Mouse (Mus musculus): ENCODE measurements around the gene Sgpl1.

Gene Sgpl1

DNA sequence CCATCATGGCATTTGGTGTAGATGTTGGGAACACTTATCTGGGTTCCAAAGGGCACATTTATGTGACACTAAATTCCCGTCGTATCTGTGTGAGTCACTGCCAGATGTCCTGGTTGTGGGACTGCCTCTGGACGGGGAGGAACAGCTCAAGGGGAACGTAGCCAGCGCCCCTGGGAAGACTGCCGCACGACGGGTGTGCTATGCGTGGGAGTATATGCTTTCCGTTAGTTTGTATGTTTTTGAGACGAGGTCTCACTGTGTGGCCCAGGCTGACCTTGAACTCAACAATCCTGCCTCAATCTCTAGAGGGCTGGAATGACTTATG is 66.6 kb downstream of the Sgpl1 start:
- no peak for DNase-seq

DNA sequence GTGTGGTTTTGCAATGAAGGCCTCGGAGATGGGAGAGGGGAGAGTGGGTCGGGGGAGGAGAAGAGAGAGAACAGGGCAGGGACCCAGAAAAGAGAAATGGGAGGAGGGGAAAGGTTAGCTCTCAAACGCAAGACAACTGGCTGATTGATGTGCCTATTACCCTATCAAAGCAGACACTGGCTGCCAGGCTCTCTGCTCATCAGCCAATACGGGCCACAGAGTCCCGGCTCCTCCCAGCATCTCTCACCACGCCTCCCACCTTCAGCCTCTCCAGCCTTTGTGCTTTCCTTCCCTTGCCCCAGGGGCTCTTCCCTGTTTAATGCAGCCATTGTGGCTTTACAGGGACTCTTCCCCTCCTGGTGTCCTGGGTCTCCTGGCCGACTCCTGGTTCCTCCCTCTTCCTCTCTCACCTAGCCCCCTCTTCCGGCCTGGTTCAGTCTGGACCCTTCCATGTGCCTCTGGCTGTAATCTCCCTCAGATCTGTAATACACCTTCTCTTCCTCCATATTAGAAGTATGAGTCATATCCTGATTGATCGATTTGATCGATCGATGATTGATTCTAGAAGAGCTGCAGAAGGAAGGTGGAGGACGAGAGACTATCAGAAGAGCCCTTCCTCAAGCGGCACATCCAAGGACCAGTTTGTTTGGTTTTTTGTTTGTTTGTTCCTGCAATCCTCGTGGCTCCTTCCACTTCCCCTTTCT is 67.1 kb downstream of the Sgpl1 start:
- DNase-seq = peak; percentile 75

DNA sequence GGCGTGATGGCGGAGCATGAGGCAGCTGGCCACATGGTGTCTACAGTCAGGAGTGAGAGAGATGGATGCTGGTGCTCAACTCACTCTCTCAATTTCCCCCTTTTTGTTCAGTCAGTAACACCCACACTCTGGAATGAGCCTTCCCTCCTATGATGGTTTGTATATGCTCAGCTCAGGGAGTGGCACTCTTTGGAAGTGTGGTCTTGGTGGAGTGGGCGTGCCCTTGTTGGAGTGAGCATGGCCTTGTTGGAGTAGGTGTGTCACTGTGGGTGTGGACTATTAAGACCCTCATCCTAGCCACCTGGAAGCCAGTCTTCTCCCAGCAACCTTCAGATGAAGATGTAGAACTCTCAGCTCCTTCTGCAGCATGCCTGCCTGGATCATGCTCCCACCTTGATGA is 71.9 kb downstream of the Sgpl1 start:
- DNase-seq = no peak

DNA sequence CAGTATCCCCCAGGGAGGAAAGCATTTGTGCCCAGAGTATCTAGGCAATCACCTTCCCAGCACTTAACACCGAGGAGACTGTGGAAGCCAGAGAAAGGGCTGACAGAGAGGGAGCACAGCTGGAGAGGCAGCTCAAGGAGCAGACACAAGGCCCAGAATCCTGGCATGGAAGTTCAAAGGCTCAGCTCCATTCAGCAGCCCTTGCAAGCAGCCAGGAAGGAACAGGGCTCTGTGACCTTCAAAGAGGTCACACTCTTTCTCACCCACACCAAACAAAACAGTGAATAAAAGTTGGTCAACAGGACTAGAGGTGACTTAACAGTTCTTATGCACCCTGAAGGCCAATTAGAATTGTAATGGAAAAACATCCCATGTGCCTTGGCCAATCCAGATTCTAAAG is 72.9 kb downstream of the Sgpl1 start:
- DNase-seq = no peak

DNA sequence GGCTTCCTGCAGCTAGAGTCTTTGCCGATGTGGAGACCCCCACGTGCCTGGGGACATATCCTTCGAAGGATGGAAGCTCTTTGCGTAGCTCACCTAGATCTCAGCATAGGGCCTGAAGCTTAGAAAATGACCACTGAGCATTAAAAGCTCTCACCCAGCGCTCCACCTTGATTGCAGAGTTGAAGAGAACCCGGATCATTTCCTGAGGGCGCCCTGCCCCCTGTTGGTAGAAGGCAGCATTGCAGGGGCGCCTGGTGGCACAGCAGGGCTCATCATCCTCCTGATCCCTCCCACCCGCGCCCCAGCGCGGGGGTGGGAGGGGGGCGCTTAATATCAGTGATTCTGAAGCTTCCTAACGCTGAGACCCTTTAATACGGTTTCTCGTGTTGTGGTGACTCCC is 75.2 kb downstream of the Sgpl1 start:
- DNase-seq = peak; percentile 82 to 86

DNA sequence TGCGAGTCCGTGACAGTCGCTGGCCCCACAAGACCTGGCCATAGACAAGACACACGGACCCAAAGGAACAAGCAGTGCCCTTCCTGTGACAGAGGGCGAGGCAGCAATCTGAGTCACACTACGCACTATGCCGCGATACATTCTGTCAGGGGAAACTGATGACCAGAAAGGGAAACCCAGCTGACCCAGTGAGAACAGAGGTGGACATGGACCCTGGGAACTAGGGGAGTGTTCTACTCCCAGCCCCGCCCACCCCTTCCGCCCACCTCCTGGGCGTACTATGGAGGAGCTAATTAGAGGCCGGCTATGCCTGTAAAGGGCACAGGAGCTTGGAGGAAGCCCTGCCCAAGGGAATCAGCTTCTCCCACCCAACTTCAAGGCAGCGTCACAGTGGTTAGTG is 78.3 kb downstream of the Sgpl1 start:
- DNase-seq = no peak

DNA sequence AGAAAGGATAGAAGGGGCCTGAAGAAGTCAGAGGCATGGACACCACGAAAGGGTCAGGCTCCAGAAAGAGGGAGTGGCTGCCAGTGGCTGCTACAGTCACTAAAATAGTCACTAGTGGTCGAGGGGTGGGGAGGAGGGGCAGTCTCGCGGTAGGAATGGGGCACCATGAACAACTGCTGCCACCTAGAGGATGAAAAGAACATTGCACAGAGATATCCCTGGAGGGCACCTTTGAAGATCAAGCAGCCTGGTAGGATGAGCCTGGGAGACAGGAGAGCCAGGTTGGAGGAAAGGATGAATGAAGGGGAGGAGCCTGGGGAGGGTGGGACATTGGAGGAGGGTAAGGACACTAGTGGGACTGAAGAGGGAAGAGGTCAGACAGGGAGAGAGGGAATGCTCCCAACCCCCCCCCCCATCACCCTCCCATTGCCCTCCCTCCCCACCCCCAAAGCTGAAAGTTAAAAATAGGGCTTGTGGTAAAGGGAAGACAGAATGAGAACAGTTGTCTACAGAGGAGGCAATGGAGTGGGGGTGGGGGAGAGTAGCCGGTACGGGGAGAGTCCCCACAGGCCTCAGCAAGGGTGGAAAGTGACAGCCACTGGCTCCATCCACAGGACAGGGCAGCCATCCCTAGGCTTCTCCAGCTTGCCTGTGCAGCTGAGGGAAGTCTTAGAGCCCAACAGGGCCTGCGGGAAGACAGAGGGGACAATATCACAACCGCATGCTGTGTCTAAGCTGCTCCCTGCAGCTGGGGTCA is 78.9 kb downstream of the Sgpl1 start:
- DNase-seq = peak; percentile 83 to 86

DNA sequence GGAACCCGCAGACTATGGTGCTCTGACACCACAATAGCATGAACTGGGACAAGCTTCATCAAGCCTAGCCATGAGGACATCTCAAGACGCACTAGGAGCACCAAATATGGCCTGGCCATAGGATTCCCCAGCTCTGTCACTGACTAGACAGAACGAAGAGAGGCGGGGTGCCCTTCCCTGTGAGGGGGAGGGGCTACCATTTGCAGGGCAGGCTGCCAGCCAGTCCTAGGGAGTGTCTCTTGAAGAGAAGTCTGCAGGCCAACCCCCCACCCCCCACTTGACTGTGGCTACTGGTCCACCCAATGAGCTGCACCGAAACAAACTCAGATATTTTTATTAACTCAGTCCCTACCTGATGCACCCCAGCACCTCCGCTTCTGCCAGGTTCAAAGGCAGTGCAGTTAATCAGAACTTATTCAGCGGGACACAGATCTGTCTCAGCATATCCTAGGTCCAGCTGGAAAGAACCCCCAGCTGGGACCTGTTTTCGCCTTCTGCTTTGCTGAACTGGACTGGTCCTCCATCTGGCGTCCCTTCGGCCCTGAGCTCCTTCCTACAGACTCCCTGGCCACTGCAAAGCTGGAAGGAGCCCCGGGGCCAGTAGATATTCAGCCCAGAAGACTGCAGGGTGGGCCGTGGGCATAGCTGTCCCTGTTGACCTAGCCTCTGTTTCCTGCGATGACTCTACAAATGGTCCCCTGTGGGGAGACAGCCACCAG is 82.1 kb downstream of the Sgpl1 start:
- DNase-seq = peak; percentile 56 to 71

DNA sequence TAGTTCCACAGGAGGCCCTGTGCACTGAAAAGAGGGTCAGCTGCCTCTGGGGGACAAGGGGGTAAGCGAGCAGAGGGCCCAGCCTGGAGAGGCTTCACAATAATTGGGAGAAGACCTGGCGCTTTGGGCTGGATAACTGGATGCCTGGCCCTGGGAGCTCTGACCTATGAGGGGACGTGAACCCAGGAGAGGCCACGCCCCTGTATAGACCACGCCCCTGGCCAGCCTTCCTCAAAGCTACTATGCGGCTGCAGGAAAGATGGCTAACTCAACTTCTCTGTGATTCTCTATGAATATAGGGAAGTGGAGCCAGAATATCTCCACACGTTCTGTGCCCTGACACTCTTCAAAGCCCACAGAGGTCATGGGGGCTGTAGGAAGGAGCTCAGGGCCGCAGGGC is 82.9 kb downstream of the Sgpl1 start:
- peak in 1 of 2 experiments; percentile 40 for DNase-seq

DNA sequence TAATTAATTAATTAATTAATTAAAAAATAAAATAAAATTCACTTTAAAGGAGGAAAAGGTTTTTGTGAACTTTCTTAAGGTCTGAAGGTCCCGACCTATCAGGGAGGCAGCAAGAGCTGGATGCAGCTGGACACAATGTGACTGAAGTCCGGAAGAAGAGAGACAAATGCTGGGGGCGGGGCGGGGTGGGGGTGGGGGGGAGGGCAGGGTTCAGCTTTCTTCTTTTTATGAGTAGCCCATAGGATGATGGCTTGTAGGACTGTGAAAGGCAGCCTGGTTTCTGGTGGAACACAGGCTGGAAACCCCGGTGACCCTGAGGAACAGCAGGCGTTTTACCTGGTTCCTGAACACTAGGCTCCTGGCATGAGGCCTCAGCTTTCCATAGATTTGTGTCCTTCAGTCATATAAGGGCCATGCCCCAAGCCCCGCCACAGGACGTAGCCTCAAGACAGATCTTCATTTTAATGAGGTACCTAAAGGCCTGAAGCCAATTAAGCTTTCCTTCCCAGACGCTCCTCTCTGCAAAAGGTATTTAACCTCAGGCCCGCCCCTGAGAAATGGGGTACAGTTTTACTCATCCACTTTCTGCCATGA is 84.1 kb downstream of the Sgpl1 start:
- DNase-seq = no peak

DNA sequence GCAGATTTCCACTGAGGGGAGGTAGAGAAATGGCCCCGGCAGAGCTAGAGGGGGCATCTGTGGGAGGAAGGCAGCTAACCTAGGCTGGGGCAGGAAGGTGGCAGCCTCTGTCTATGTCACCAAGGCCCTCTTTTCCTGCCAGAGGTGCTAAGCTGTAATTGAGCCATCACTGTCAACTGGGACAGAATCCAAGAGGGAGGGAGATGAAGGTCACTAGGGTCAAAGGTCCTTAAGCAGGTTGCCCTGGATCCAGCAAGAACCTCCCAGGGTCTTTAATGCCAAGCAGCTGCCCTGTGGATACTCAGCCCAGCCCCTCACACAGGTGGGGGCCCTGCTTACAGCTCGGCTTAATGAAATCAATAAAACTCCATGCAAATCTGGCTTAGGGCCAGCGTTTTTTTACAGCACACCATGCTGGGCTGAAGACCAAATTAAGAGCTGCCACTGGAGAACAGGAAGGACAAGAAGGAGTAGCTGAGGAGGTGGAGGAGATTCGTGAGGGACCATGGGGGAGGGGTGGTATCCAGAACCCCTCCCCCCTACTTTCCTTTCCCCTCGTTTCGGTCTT is 87.9 kb downstream of the Sgpl1 start:
- DNase-seq = no peak

DNA sequence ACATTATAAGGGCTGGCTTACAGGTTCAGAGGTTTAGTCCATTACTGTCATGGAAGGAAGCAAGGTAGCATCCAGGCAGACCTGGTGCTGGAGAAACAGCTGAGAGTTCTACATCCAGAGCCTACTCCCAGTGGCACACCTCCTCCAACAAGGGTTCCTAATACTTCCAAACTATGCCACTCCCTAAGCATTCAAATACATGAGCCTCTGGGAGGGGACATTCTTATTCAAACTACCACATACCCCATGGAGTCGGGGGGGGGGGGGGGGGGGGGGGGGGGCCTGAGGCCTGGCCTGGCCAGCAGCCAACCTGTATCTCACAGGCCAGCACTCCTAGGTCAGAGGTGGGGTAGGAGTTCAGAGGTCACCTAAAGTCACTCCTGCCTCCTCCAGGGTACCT is 88.4 kb downstream of the Sgpl1 start:
- DNase-seq = no peak

DNA sequence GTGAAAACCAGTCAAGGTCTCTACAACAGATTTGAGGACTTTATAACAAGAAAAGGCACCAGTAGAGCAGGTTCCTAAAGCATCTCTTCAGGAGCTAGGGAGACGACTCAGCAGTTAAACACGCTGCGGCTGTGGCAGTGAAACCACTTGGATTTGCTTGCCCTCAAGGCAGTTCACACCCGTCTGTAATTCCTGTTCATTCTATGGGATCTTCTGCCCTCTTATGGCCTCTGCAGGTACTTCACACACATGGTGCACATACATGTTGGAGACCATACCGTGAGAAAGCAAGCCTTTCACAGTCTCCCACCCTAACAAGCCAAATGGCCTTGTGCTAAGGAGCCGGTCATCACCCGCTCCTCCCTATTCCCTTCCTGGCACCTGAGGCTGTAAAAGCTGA is 90.8 kb downstream of the Sgpl1 start:
- DNase-seq = no peak

DNA sequence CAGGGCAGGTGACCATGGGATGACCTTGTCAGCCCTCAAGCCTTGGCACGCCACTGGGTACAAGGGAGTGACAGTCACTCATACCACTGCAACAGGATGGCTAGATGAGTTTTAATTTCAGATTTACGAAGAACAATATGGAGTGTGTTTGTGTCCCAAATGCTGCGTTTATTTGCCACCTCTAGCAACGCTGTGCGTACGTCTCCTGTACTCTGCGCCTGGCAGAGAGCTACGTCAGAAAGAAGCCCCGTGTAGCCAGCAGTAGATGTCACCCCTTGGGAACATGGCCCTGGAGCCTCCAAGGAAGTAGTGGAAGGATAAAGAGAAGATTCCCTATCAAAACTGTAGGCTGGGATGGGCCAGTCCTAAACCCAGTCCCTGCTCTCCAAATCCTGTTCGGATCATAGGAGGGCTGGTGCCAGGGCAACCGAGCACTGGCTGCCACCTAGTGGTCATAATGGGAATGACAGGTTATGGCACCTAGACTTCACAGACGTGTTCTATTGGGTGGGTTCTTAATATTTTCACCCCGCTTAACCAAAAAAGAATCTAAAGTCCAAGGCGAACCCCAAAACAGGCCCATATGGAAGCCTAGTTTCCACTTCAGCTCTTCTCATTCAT is 95.4 kb downstream of the Sgpl1 start:
- DNase-seq = peak; percentile 92 to 93
